Mouse (Mus musculus): ENCODE measurements at regions not wholly inside any gene's neighbourhood (a gene's known extent, or its start where the extent isn't known, plus 50 kb on each side); places are given as distances from the start of the nearest gene placed in this dataset.

DNA sequence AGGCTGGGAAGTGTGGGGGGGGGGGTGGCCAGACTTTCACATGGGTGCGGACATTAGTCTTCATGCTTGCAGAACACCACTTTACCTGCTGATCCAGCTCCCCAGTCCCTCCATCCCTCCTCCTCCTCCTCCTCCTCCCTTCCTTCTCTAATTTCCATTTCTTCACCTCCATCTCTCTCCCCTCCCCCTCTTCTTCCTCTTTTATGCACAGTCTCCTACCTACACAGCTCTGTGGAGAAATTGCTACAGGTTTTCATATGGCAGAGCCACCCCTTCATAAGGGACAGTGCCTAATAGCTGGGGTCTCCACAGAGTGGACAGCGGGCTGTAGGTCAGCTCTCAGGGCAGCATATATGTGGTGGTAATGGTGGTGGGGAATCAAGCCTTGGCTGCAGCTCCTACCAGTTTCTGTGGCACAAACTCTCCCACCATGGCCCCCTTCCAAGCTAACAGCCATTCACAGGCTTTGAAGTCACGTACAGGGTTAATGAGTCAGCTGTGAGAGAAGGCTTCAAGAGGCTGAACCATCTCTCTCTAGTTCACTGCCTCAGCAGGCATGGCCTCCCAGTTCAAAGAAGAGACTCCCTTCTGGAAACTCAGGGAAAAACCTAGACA is 136.3 kb upstream of the Irf2bp2 start:
- no peak overlapping the region for H3K4me3 ChIP-seq (replicated peaks in 1 of 3; ENCODE audit: low read depth in 2 of 3, low read length in 2 of 3, poor library complexity in 1 of 3)
- H3K4me1 ChIP-seq (ENCODE audit: control insufficient read depth in 1 of 2, insufficient read depth in 2 of 2): peaks cover 17 to 48% of the 10 kb centered on the region in 2 experiments
- H3K4me2 ChIP-seq (ENCODE audit: insufficient read depth, low read depth, poor library complexity, severe bottlenecking): no peak overlapping the region
- DNase-seq (ENCODE audit: extremely low read depth): no peak
- no peak overlapping the region for H3K9ac ChIP-seq (ENCODE audit: insufficient read depth, low read depth)
- no peaks in the 10 kb centered on the region for H3K36me3 ChIP-seq (replicated peaks in 1 of 2; ENCODE audit: control insufficient read depth in 1 of 2, insufficient read depth in 1 of 2, low read length in 1 of 2)
- no peaks in the 10 kb centered on the region for H3K79me2 ChIP-seq (replicated peaks; ENCODE audit: control insufficient read depth, extremely low read depth, insufficient read depth, poor library complexity, severe bottlenecking)
- dilution Hi-C loops (cut with MboI; ENCODE audit: extremely low pct_ligation_motif_present, extremely low pct_unique_long_range_greater_than_20kb, low sequenced_read_pairs) (no loop called here), in situ Hi-C loops (cut with MboI; ENCODE audit: low pct_ligation_motif_present, low pct_unique_long_range_greater_than_20kb, low sequenced_read_pairs) (no loop called here)
- peaks cover 20% of the 10 kb centered on the region for H3K9me3 ChIP-seq (replicated peaks; ENCODE audit: low read length)
- no peaks in the 10 kb centered on the region for H3K27me3 ChIP-seq (replicated peaks)
- no peak overlapping the region for H3K27ac ChIP-seq (ENCODE audit: insufficient read depth, low read depth)
- TF ChIP-seq MAZ (IDR thresholded peaks at IDR 0.05; ENCODE audit: low read depth, low read length) (no peak), GABPA (IDR thresholded peaks at IDR 0.05; ENCODE audit: insufficient replicate concordance, low read depth, low read length) (no peak), BHLHE40 (IDR thresholded peaks at IDR 0.05; ENCODE audit: low read depth, low read length) (no peak), TBP (conservative IDR thresholded peaks at IDR 0.05; ENCODE audit: low read depth, low read length) (no peak), MYC (IDR thresholded peaks at IDR 0.05; ENCODE audit: low read depth, low read length) (no peak), USF2 (conservative IDR thresholded peaks at IDR 0.05; ENCODE audit: low read depth, low read length) (no peak), UBTF (IDR thresholded peaks at IDR 0.05; ENCODE audit: low read depth, low read length) (no peak), PAX5 (IDR thresholded peaks at IDR 0.05; ENCODE audit: low read length) (no peak), USF1 (IDR thresholded peaks at IDR 0.05; ENCODE audit: low read depth, low read length) (no peak), NRF1 (IDR thresholded peaks at IDR 0.05; ENCODE audit: low read depth, low read length) (no peak), HCFC1 (IDR thresholded peaks at IDR 0.05; ENCODE audit: low read depth, low read length) (no peak), EP300 (IDR thresholded peaks at IDR 0.05; ENCODE audit: low read length) (no peak), RCOR1 (conservative IDR thresholded peaks at IDR 0.05; ENCODE audit: low read depth, low read length) (no peak), RAD21 (IDR thresholded peaks at IDR 0.05; ENCODE audit: low read depth, low read length) (no peak), POLR2A (IDR thresholded peaks at IDR 0.05; ENCODE audit: low read depth, low read length) (no peak), CHD2 (IDR thresholded peaks at IDR 0.05; ENCODE audit: low read length) (no peak)

- Histone ChIP-seq H3K4me2 (ENCODE audit: insufficient read depth, low read depth, poor library complexity, severe bottlenecking) (no peak overlapping the region), H3K36me3 (replicated peaks in 1 of 2; ENCODE audit: control insufficient read depth in 1 of 2, insufficient read depth in 1 of 2, low read length in 1 of 2) (no peaks in the 10 kb centered on the region), H3K79me2 (replicated peaks; ENCODE audit: control insufficient read depth, extremely low read depth, insufficient read depth, poor library complexity, severe bottlenecking) (no peaks in the 10 kb centered on the region), H3K27me3 (replicated peaks) (no peaks in the 10 kb centered on the region), H3K4me1 (ENCODE audit: control insufficient read depth in 1 of 2, insufficient read depth in 2 of 2) (peaks cover 14 to 39% of the 10 kb centered on the region in 2 experiments), H3K4me3 (replicated peaks in 1 of 3; ENCODE audit: low read depth in 2 of 3, low read length in 2 of 3, poor library complexity in 1 of 3) (no peak overlapping the region), H3K27ac (ENCODE audit: insufficient read depth, low read depth) (no peak overlapping the region), H3K9me3 (replicated peaks; ENCODE audit: low read length) (peaks cover 20% of the 10 kb centered on the region), H3K9ac (ENCODE audit: insufficient read depth, low read depth) (no peak overlapping the region)
- in situ Hi-C loops (cut with MboI; ENCODE audit: low pct_ligation_motif_present, low pct_unique_long_range_greater_than_20kb, low sequenced_read_pairs): no loop called here
- DNase-seq (ENCODE audit: extremely low read depth): no peak
- no peak for TF ChIP-seq PAX5 (IDR thresholded peaks at IDR 0.05; ENCODE audit: low read length)
- no peak for TF ChIP-seq MAFK (IDR thresholded peaks at IDR 0.05; ENCODE audit: insufficient replicate concordance, low read length)
- no peak for TF ChIP-seq JUN (IDR thresholded peaks at IDR 0.05; ENCODE audit: insufficient read depth, low read depth, low read length)
- TF ChIP-seq MXI1 (IDR thresholded peaks at IDR 0.05; ENCODE audit: low read depth, low read length): no peak
- no peak for TF ChIP-seq ETS1 (conservative IDR thresholded peaks at IDR 0.05; ENCODE audit: low read depth, low read length)
- TF ChIP-seq CHD1 (IDR thresholded peaks at IDR 0.05; ENCODE audit: low read depth, low read length): no peak
- TF ChIP-seq UBTF (IDR thresholded peaks at IDR 0.05; ENCODE audit: low read depth, low read length): no peak
- TF ChIP-seq JUND (conservative IDR thresholded peaks at IDR 0.05; ENCODE audit: low read depth, low read length): no peak
- no peak for TF ChIP-seq EP300 (IDR thresholded peaks at IDR 0.05; ENCODE audit: low read length)
- TF ChIP-seq ZC3H11A (IDR thresholded peaks at IDR 0.05; ENCODE audit: low read depth, low read length): no peak
- no peak for TF ChIP-seq KAT2A (IDR thresholded peaks at IDR 0.05; ENCODE audit: insufficient replicate concordance, low read length)
- TF ChIP-seq USF2 (conservative IDR thresholded peaks at IDR 0.05; ENCODE audit: low read depth, low read length): no peak
- TF ChIP-seq TBP (conservative IDR thresholded peaks at IDR 0.05; ENCODE audit: low read depth, low read length): no peak
- no peak for TF ChIP-seq MYC (IDR thresholded peaks at IDR 0.05; ENCODE audit: low read depth, low read length)
- dilution Hi-C loops (cut with MboI; ENCODE audit: extremely low pct_ligation_motif_present, extremely low pct_unique_long_range_greater_than_20kb, low sequenced_read_pairs): no loop called here
Observed at GRCm38 (mm10) chr8:126728987-126729632, 135.3 kb upstream of the Irf2bp2 start.
